Comparison of ENCODE assay signal across 7 mouse cellular contexts in the genomic region with DNA sequence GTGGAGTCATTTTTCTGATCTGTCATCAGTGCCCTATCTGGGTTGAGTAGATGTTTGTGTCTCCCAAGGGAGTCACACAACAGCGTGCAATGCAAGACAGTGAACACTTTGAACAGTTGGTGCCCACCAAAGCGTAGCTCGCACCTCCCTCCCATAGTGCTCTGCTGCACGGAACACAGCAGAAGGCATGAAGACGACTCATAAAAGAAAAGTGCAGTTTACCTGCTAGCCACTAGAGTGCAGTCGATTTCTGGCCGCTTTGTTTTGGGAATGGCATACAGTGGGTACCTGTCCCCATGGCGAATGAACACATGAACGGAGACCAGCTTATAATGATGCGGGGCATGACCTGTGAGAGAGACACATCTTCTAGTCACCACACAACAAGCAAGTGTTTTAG. TPM values are rescaled to one million over a fixed set of nuclear protein-coding genes. Genes with fewer than 3 reads are reported as not detected.
A peak's percentile ranks its signal among the peaks of the same experiment; 100 is the strongest.
DNase-seq lines count a peak whose midpoint lies in the region; ATAC-seq lines count a peak whose summit lies in the region.

No protein-coding gene starts in this region.

- H3K9me3 ChIP-seq in forebrain, embryonic 15.5 days: no peaks in the 10 kb centered on the region
- no peaks in the 10 kb centered on the region for H3K9me3 ChIP-seq in kidney, embryonic 15.5 days (replicated peaks)
- no peaks in the 10 kb centered on the region for H3K9me3 ChIP-seq in midbrain, embryonic 12.5 days

- peak; percentile 42 for ATAC-seq in forebrain, embryonic 15.5 days (replicated peaks)
- peak; percentile 65; the same call in 1 of the 2 replicates for ATAC-seq in kidney, embryonic 15.5 days (replicated peaks; ENCODE audit: low FRiP score)
- ATAC-seq in midbrain, embryonic 12.5 days (ENCODE audit: low FRiP score, low read depth): peak; percentile 57
- ATAC-seq in activated CD4-positive, CD25-positive, alpha-beta regulatory T cell, adult 4 months: no peak

- peak; percentile 18 for DNase-seq in urinary bladder, postnatal 36 days (ENCODE audit: low spot score in 2 of 2)
- no peak for DNase-seq in urinary bladder, postnatal 10 days (ENCODE audit: low spot score)
- peak; percentile 68 for DNase-seq in cerebellum, adult 11-12 months

- H3K9ac ChIP-seq in forebrain, embryonic 15.5 days (replicated peaks): no peak overlapping the region
- no peak overlapping the region for H3K9ac ChIP-seq in kidney, embryonic 15.5 days
- H3K9ac ChIP-seq in midbrain, embryonic 12.5 days (replicated peaks): no peak overlapping the region

- no peak overlapping the region for H3K4me3 ChIP-seq in forebrain, embryonic 15.5 days
- no peak overlapping the region for H3K4me3 ChIP-seq in kidney, embryonic 15.5 days (replicated peaks)
- no peak overlapping the region for H3K4me3 ChIP-seq in midbrain, embryonic 12.5 days

- H3K36me3 ChIP-seq in forebrain, embryonic 15.5 days: no peaks in the 10 kb centered on the region
- 0 out of 2 replicates have a peak, but pooled peaks cover 3% of the 10 kb centered on the region for H3K36me3 ChIP-seq in kidney, embryonic 15.5 days
- peaks cover 4% of the 10 kb centered on the region; the same call in 1 of the 2 replicates for H3K36me3 ChIP-seq in midbrain, embryonic 12.5 days

- H3K4me1 ChIP-seq in forebrain, embryonic 15.5 days: peaks cover 22% of the 10 kb centered on the region
- H3K4me1 ChIP-seq in kidney, embryonic 15.5 days: peaks cover 4% of the 10 kb centered on the region; the same call in 1 of the 2 replicates
- peaks cover 25% of the 10 kb centered on the region for H3K4me1 ChIP-seq in midbrain, embryonic 12.5 days

- H3K27me3 ChIP-seq in forebrain, embryonic 15.5 days: no peaks in the 10 kb centered on the region
- H3K27me3 ChIP-seq in kidney, embryonic 15.5 days: no peaks in the 10 kb centered on the region
- no peaks in the 10 kb centered on the region for H3K27me3 ChIP-seq in midbrain, embryonic 12.5 days

- H3K27ac ChIP-seq in forebrain, embryonic 15.5 days (replicated peaks): 0 out of 2 replicates have a peak overlapping the region, but pooled peaks have one; percentile 1
- H3K27ac ChIP-seq in kidney, embryonic 15.5 days: no peak overlapping the region
- H3K27ac ChIP-seq in midbrain, embryonic 12.5 days (replicated peaks): peak overlapping the region; percentile 71

- WGBS in forebrain, embryonic 15.5 days: 46% methylated on average over 10 of the region's 10 CpGs
- 35% methylated on average over 10 of the region's 10 CpGs for WGBS in kidney, embryonic 15.5 days
- 38% methylated on average over 10 of the region's 10 CpGs for WGBS in midbrain, embryonic 12.5 days

- H3K4me2 ChIP-seq in forebrain, embryonic 15.5 days (replicated peaks): no peak overlapping the region
- peak overlapping the region; percentile 29 for H3K4me2 ChIP-seq in kidney, embryonic 15.5 days
- no peak overlapping the region for H3K4me2 ChIP-seq in midbrain, embryonic 12.5 days (replicated peaks)

RNA-seq across cellular contexts. Expression of gene Pxylp1, which starts 53.6 kb away (rescaled TPM):
- 33.8 and 36.6 TPM in 2 replicates for polyA plus RNA-seq in forebrain, embryonic 15.5 days (2015; fragmentation: Nextera tagmentation; extraction: Ambion mirVana)
- polyA plus RNA-seq in kidney, embryonic 15.5 days (2015; fragmentation: Nextera tagmentation; extraction: Ambion mirVana): 17.0 and 18.8 TPM in 2 replicates
- polyA plus RNA-seq in midbrain, embryonic 12.5 days (2016; fragmentation: Nextera tagmentation; extraction: Ambion mirVana): 57.0 and 61.9 TPM in 2 replicates
- polyA plus RNA-seq in activated CD4-positive, CD25-positive, alpha-beta regulatory T cell, adult 4 months (2017; shearing (Covaris generic)): 10 to 100 TPM; 10.5 to 11.5 TPM
